Mouse (Mus musculus) gastrocnemius, postnatal 36 days (tissue): ENCODE measurements at regions not wholly inside any gene's neighbourhood (a gene's known extent, or its start where the extent isn't known, plus 50 kb on each side); places are given as distances from the start of the nearest gene placed in this dataset.

ENCODE experiments used
- DNase-seq, 2 experiments: peaks; one replicate each; pipeline ENCODE4 v3.0.0; 2022
- intact Hi-C: fragments of 180-260 bp; cut with DNase I; formaldehyde crosslinking; loops from one replicate; pipeline ENCODE4 v1.15.1; 2025

- DNase-seq = no peak
- intact Hi-C loops = no loop called here
Observed at GRCm38 (mm10) chr9:43465731-43466330, 155.2 kb downstream of the Trim29 start.

DNA sequence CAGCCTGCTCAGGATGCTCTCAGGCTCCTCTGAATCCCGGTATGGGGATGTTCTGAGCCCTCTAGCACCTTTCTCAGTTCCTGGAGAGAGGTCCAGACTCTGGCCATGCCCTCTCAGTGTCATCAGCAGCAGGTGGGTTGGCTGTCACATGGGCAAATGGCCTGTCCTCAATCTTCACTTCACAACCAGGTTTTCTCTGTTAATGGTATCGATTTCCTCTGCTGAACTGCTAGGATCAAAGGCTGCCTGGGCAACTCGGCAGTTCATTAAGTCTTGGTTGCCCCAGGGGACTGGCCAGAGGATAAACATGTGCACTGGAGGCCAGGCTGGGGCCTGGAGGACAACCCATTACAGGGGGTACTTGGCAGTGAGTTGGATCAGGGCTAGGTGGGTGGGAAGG, 156.2 kb downstream of the Trim29 start:
- DNase-seq = no peak
- intact Hi-C loops = no loop called here

GRCm38 (mm10) chr9:43469215-43469614, 158.6 kb downstream of the Trim29 start:
- DNase-seq = no peak
- intact Hi-C loops = no loop called here

DNA sequence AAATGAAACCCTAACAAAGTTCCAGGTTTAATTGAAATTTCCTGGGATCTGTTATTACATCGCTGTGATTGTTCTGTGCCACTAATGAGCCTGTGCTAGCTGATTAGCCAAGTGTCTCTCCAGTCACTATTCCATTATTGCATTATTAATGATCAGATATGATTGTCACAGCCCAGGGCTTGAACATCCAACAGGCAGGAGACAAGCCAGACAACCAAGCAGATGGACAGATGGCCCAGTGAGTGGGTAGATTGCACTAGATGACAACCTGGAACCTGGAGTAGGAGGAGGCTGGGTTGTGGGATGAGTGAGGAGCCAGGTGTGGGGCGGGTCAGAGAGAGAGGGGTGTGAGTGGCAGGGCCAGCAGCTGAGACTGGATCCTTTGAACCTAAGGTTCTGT, 161.6 kb downstream of the Trim29 start:
- intact Hi-C loops = no loop called here

DNA sequence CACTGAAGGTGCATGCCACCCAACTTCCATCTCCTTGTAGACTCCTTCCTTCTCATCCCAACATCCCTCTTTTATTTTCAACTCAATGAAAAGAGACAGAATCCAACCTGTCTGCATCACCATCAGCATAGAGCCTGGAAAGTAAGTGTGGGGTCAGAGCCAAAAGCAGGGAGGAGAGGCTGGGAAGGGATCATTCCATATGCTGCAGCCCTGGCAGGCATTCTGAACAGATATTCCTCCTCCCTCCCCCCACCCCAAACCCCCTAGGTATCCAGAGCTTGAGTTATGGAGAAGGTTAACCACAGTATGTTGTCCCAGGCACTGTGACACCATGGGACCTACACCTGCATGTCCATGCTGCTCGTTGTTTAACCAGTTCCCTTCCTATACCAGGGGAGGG, 162.5 kb downstream of the Trim29 start:
- no peak for DNase-seq
- intact Hi-C loops = no loop called here

More for the DNA sequence above, 161.6 kb downstream of the Trim29 start:
- no peak for DNase-seq

DNA sequence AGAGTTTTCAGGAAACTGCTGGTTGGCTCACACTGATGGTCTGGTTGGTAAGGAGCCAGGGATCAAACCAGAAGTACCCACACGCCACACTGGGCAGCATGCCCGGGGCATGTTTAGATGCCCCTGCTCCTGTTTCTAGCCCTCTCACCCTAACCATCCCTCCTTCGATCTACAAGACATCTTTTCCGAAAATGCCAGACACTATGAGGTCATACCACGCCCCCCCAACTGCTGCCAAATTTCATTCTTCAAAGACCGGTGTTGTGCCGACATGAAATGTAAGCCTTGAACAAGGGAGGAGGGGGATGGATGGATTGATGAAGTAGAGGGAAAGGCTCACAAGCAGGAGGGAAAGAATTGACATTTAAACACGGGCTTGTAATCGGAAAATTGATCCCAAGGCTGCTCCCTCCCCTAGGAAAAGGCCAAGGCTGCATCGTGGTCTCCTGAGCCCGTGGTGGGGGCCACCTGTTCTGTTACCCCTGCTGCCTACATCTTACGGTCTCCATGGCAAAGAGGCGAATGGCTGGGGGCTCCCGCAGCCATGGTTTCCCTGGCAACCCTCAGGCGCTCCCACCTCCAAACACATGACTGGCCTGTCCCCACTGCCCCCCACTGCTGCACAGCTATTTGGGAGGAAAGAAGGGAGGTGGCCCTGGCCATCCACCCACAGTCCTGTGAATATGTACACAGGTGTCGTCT, 163.1 kb downstream of the Trim29 start:
- DNase-seq = no peak
- intact Hi-C loops = no loop called here

DNA sequence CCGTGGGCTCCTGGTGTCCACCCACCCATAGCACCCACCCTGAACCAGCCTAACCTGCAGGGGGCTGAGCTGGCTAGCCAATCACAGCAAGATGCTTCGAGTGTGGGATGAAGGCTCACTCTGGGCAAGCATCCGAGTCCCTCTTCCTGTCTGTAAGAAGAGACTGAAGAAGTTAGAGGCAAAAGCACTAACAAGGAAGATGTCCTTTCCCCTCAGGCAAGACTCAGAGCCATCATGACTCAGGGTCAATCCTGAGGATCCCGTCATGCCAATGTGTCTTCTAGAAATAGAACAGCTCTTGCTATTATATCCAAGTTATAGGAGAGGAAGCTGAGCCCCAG, 163.6 kb downstream of the Trim29 start:
- intact Hi-C loops = no loop called here

GRCm38 (mm10) chr9:43480826-43481591, 170.4 kb downstream of the Trim29 start:
- intact Hi-C loops = loop anchor here (5.0 kb wide), 1 partner anchor 66 kb away; no protein-coding TSS in a partner anchor
- DNase-seq = peak in 1 of 2 experiments; percentile 25

More for the DNA sequence above, 163.6 kb downstream of the Trim29 start:
- no peak for DNase-seq

- peak; percentile 60 to 72 for DNase-seq
- intact Hi-C loops = loop anchor here (5.0 kb wide), 1 partner anchor 65 kb away; no protein-coding TSS in a partner anchor
Observed at GRCm38 (mm10) chr9:43482101-43483090, 171.7 kb downstream of the Trim29 start.

DNA sequence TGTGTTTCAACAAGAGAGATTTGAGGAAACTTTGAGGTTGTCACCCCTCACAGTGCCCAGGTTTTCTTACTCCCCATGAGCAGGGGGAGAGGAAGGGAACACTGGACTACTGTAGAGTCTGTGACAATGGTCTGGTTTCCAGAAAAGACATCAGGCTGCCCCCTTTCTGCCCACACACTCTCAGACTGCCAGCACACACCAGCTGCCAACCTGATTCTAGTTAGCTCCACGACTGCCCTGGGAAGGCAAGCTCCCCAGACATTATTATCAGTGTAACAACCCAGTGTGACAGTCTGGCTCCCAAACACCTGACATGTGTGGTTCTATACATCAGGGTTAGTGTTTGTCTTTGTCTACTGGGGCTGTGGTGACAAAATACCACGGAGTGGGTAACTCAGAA, 172.5 kb downstream of the Trim29 start:
- intact Hi-C loops = loop anchor here (5.0 kb wide), 1 partner anchor 64 kb away; no protein-coding TSS in a partner anchor
- DNase-seq = no peak

DNA sequence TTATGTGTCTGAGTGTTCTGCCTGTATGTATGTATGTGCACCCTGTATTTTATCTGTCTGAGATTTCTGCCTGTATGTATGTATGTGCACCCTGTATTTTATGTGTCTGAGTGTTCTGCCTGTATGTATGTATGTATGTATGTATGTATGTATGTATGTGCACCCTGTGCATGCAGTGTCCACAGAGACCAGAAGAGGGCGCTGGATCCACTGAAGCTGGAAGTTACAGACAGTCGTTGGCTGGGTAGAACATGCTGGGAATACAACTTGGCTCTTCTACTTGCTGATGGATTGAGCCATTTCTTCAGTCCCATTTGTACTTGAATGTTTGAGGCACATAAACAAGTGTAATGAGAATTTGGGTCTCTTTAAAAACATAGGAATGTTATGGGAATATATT, 173.3 kb downstream of the Trim29 start:
- intact Hi-C loops = loop anchor here (5.0 kb wide), 1 partner anchor 63 kb away; no protein-coding TSS in a partner anchor
- DNase-seq = no peak

- intact Hi-C loops = no loop called here
- no peak for DNase-seq
Observed at GRCm38 (mm10) chr9:43486704-43487103, 176.1 kb downstream of the Trim29 start.

DNA sequence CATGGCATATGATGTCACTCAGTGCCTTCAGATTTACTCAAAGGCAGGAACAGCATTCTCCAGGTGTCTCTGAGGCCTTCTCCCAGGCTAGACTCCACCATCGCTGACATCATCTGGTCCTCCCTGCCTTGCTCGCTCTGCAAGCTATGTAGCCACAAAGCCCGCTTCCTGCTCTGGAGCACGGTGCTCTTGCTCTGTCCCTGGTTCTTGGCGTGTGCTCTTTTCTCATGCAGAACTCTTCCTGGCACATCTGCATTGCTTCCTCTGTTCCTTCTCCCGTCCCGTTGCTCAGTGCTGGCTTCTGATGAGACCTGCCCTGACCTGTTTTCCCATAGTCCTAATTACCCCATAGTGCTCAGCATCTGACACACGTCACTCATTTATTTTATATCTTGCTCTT, 178.6 kb downstream of the Trim29 start:
- intact Hi-C loops = loop anchor here (2.0 kb wide), 1 partner anchor 92 kb away; no protein-coding TSS in a partner anchor
- DNase-seq = no peak

DNA sequence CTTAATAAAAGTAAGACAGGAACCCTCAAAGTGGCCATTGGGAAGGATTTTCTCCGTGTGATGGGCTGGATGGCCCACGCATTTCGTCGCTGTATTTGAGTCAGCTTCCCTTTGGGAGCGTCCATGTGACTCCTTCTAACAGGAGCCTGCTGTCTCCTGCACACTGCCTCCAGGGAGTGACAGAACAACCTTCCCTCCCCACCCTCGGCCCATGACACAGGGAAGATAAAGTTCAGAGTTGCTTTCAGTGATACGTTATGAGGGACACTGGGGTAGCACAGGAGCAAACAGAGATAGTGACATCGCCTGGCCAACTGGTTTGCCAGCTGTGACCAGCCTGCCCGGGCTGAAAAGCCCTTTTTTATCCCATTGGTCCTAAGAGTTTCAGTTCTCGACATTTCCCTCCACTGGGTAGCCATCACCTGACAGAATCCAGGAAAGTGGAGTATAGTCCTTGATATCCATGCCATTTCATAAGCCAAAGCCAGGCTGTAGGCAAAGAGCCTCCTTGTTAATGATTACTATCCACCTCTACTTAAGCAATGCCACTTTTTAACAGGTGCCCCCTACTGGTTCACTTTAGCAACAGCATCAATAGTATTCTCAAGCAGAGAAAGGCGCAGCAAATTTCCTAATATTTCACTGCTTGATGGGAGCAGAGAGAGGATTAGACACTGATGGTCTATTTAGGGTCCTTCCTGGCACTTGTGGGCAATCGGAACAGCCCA, 180.5 kb downstream of the Trim29 start:
- intact Hi-C loops = loop anchor here (2.0 kb wide), 1 partner anchor 148 kb away; no protein-coding TSS in a partner anchor
- DNase-seq = no peak

- DNase-seq = no peak
- intact Hi-C loops = no loop called here
Observed at GRCm38 (mm10) chr9:43492236-43493000, 181.8 kb downstream of the Trim29 start.

- intact Hi-C loops = no loop called here
Observed at GRCm38 (mm10) chr9:43498596-43498995, 187.9 kb downstream of the Trim29 start.

DNA sequence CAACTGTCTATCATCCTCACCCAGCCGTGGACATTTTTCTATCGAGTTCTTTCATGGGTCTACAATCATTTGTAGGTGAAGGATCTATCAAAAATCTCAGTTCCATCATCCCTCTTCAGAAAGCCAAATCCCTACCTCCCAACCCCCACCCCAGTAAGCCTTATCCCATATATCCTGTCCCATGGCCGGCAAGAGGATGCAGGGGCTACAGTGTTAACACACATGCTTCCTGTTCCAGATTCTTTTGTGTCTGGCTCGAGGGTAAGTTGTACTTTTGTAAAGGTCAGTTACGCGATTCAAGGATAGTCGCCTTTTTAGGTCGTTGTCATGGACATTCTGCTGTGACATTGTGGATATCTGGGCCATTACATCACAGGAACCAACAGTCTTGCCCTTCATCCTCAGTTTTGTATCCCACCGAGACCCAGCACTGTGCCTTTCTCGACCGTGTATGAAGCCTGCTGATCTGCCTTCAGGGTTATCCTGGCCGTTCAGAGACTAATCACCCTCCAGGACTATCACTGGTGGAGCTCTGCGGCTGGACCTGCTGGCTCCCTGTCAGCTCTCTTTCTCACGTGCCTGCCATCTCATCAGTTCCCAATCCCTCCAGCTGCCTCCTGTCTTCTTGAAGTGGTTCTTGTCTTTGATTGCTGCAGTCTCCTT, 193.8 kb downstream of the Trim29 start:
- intact Hi-C loops = no loop called here
- no peak for DNase-seq

More at GRCm38 (mm10) chr9:43498596-43498995, 187.9 kb downstream of the Trim29 start:
- DNase-seq = no peak

DNA sequence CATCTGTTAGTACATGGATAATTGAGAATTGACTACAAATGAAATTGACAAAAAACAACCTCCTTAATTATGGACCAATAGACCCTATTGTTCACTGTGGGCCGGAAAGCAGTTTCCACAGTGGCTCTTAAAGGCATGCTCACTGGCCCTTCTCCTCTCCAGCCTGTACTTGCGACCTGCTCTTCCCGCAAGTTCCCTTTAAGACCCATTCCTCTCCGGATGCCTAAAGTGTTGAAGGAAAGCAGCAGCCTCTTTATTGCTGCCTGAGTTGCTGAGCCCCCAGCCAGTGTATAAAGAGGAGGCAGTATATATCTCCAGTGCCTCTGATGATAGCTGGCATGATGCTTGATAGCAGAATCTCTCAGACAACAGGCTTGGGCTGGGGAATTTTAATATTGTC, 195.2 kb downstream of the Trim29 start:
- no peak for DNase-seq
- intact Hi-C loops = no loop called here
